Mouse (Mus musculus) small intestine, adult 2 months (tissue): ENCODE results near the gene Yif1a. TPM values are rescaled to one million over a fixed set of nuclear protein-coding genes. Genes with fewer than 3 reads are reported as not detected.

Source experiments
- H3K27ac ChIP-seq: fragments of 200-500 bp; 2 replicates; pipeline ENCODE4 v1.5.1; 2012; ENCODE audit warnings: low read depth, low read length, control low read depth, inconsistent platforms; ENCODE audit not compliant: insufficient read depth
- H3K27me3 ChIP-seq: fragments of 200-500 bp; 2 replicates; pipeline ENCODE4 v1.6.1; 2012; ENCODE audit warnings: mild to moderate bottlenecking, moderate library complexity, low read length, inconsistent platforms; ENCODE audit not compliant: control insufficient read depth, insufficient read depth
- H3K36me3 ChIP-seq: fragments of 200-500 bp; 2 replicates; pipeline ENCODE4 v1.6.1; 2012; ENCODE audit warnings: mild to moderate bottlenecking, low read length, control low read depth, inconsistent platforms; ENCODE audit not compliant: control insufficient read depth, insufficient read depth
- H3K4me1 ChIP-seq: fragments of 200-500 bp; 2 replicates; pipeline ENCODE4 v1.6.1; 2012; ENCODE audit warnings: low read length, inconsistent platforms, mixed read lengths; ENCODE audit not compliant: control insufficient read depth, insufficient read depth, insufficient read length
- H3K4me3 ChIP-seq: fragments of 200-500 bp; 2 replicates; pipeline ENCODE4 v1.5.1; 2012; ENCODE audit warnings: low read depth, mild to moderate bottlenecking, control low read depth, inconsistent platforms, low read length, moderate library complexity
- CTCF ChIP-seq: fragments of 200-500 bp; IDR thresholded peaks from 2 replicates; pipeline ENCODE4 v1.5.1; 2012; ENCODE audit warnings: low read depth, mild to moderate bottlenecking, control low read depth, inconsistent platforms, low read length, moderate library complexity, mixed read lengths; ENCODE audit not compliant: insufficient replicate concordance, insufficient read length; ENCODE audit errors: extremely low read depth
- POLR2A ChIP-seq: fragments of 200-500 bp; IDR thresholded peaks from 2 replicates; pipeline ENCODE4 v1.6.1; 2012; ENCODE audit warnings: low read depth, mild to moderate bottlenecking, control low read depth, inconsistent platforms, low read length, moderate library complexity
- WGBS: fragments of 180-500 bp; shearing (Covaris S2); methylation state at CpG from one replicate; pipeline ENCODE4 v1.1.7; 2018; 5-methylcytosine and 5-hydroxymethylcytosine counted together
- polyA plus RNA-seq: library from polyadenylated mRNA; depleted of rRNA; stranded (reverse); fragments of >200 nt; gene quantifications from 2 replicates; pipeline ENCODE4 v1.2.3, GENCODE M21; 2012

Gene Yif1a
- polyA plus RNA-seq, 1 experiment, result 252 TPM

DNA sequence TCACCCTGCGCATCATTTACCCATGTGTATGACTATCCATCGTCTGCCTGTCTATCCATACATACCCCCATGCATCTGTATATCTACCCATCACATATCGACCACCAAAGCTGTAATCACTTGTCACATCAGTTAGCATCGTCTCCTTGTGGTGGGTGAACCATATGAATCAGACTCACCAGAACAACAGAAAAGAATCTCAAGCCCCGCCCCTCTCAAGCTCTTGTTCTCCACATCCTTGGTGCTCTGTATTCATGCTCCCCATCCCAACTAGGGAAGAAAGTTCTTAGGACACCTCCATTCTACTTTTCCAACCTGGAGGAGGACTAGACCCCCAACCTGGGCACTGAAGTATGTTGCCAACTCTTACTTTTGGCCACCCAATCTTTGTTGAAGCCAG lies 26.3 kb upstream of the Yif1a start:
- no peaks in the 10 kb centered on the region for H3K36me3 ChIP-seq
- H3K27ac ChIP-seq, result no peak overlapping the region
- no peaks in the 10 kb centered on the region; the same call in 1 of the 2 replicates for H3K4me1 ChIP-seq
- no peak overlapping the region for H3K4me3 ChIP-seq
- TF ChIP-seq POLR2A (no peak), CTCF (no peak)
- WGBS, result 77% methylated on average over 5 of the region's 5 CpGs
- H3K27me3 ChIP-seq, result peaks cover 2% of the 10 kb centered on the region; the same call in 1 of the 2 replicates

DNA sequence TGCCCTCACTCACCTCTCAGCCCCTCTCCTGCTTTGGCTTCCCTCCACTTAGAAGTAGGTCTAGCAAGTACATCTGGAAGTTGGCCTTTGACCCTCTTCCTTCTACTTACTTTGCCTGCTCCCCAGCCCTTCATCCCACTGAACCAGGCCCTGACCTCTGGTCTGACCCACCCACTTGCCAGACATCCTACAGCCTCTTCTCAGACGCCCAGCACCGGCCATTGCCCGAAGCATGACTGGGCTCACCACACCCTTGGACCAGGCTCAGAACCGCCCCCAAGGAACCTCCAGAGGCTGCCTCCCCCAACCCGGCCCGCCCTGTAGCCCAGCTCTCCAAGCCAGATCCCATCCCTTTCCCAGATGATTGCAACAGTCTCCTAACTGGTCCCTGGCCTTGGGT lies 25.9 kb upstream of the Yif1a start:
- Histone ChIP-seq H3K27me3 (peaks cover 6% of the 10 kb centered on the region; the same call in 1 of the 2 replicates), H3K27ac (no peak overlapping the region), H3K4me3 (no peak overlapping the region), H3K36me3 (no peaks in the 10 kb centered on the region), H3K4me1 (peaks cover 3% of the 10 kb centered on the region; the same call in 1 of the 2 replicates)
- TF ChIP-seq CTCF (no peak), POLR2A (no peak)
- 53% methylated on average over 6 of the region's 6 CpGs for WGBS

DNA sequence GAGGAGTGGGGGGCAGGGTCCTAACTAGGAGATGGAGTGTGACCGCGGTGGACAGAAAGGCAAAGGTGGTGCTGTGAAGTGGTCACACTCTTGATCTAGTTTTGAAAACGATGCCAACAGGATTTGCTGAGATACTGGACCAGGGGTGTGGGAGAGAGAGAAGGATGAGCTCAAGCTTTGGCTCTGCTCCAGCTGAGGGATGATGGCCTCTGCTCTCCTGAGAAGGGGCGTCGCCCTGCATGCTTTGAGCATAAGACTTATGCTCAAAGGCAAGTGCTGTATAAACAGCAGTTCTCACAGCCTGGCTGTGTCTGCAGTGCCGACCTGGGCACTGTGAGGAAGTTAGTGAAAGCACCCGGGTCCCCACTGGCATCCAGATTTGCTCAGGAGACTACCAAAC lies 23.2 kb upstream of the Yif1a start:
- peaks cover 23% of the 10 kb centered on the region for H3K27me3 ChIP-seq
- no peak overlapping the region for H3K4me3 ChIP-seq
- peaks cover 14% of the 10 kb centered on the region for H3K4me1 ChIP-seq
- 36% methylated on average over 7 of the region's 7 CpGs for WGBS
- TF ChIP-seq CTCF, result no peak
- no peak for TF ChIP-seq POLR2A
- H3K36me3 ChIP-seq, result no peaks in the 10 kb centered on the region
- no peak overlapping the region for H3K27ac ChIP-seq

DNA sequence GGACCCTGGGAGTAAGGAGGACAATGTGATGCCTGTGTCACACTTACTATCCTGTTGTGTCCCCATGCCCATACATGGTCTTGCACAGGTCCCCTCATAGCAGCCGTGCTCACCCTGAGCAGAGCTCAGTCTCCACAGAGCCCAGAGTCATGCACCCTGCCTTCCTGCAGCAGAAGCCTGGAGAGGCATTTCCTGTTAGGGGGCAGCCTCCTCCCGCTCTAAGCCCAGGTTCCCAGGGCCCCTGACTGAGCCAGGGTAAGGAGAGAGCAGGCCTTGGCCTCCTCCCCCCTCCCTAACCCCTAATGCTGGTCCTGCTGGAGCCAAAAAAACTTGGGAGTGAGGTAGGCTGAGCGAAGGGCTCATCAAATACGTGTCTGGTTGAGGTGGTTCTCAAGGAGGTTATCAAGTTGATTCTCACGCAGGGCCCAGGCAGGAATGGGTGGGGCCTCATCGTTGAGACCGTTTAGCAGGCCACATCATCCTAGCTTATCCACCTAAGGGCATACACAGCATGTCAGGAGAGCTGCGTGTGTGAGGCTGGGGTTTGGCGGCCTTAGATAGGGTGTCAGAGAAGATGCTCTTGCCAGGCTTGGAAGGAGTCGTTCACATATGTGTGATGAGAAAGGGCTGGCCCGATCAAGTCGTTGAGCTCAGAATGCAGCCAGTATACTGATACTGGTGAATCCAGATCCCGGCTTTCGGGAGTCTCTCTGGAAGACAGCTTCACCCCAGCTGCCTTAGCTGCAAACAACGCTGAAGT lies 21.1 kb upstream of the Yif1a start:
- Histone ChIP-seq H3K27ac (peak overlapping the region; percentile 35), H3K4me3 (no peak overlapping the region), H3K36me3 (no peaks in the 10 kb centered on the region), H3K27me3 (peaks cover 27% of the 10 kb centered on the region), H3K4me1 (peaks cover 14% of the 10 kb centered on the region)
- 13% methylated on average over 15 of the region's 15 CpGs for WGBS
- TF ChIP-seq CTCF, result no peak
- no peak for TF ChIP-seq POLR2A

DNA sequence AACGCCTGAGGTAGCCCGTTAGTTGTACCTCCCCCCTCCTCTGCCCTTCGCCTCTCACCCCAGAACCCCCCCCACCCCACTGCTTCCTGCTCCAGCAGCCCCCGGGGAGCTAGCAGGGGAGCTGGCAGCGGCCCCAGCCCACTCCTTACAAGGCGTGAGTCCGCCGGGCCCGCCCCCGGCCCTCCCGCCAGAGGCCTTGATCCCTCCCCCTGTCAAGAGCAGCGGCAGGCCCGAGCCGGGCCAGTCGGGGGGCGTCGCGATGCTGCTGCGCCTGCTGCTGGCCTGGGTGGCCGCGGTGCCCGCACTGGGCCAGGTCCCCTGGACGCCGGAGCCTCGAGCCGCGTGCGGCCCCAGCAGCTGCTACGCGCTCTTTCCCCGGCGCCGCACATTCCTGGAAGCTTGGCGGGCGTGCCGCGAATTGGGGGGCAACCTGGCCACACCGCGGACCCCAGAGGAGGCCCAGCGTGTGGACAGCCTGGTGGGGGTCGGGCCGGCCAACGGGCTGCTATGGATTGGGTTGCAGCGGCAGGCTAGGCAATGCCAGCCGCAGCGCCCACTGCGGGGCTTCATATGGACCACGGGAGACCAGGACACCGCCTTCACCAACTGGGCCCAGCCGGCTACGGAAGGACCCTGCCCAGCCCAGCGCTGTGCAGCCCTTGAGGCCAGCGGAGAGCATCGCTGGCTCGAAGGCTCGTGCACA lies 20.3 kb upstream of the Yif1a start, which contains the start of gene Cd248:
Gene Cd248 (plus strand): TSS at position 212 of the 703 bp plus-strand sequence.
- H3K27me3 ChIP-seq, result peaks cover 27% of the 10 kb centered on the region
- TF ChIP-seq POLR2A, result no peak
- TF ChIP-seq CTCF, result no peak
- peak within 1 kb of the TSS; percentile 61 for H3K4me3 ChIP-seq
- H3K4me1 ChIP-seq, result peaks cover 14% of the 10 kb centered on the region
- 3% methylated on average over 55 of the region's 56 CpGs for WGBS
- no peaks in the 10 kb centered on the region for H3K36me3 ChIP-seq
- H3K27ac ChIP-seq, result peak within 1 kb of the TSS; percentile 35

DNA sequence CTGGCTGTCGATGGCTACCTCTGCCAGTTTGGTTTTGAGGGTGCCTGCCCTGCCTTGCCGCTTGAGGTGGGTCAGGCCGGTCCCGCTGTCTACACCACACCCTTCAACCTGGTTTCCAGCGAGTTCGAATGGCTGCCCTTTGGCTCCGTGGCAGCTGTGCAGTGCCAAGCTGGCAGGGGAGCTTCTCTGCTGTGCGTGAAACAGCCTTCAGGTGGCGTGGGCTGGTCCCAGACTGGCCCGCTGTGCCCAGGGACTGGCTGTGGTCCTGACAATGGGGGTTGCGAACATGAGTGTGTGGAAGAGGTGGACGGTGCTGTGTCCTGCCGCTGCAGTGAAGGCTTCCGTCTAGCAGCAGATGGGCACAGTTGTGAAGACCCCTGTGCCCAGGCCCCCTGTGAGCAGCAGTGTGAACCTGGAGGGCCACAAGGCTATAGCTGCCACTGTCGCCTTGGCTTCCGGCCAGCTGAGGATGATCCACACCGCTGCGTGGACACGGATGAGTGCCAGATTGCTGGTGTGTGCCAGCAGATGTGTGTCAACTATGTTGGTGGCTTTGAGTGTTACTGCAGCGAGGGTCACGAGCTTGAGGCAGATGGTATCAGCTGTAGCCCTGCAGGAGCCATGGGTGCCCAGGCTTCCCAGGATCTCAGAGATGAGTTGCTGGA lies 19.6 kb upstream of the Yif1a start:
- peak overlapping the region; percentile 61 for H3K4me3 ChIP-seq
- H3K27me3 ChIP-seq, result peaks cover 27% of the 10 kb centered on the region
- no peaks in the 10 kb centered on the region for H3K36me3 ChIP-seq
- no peak overlapping the region for H3K27ac ChIP-seq
- peaks cover 14% of the 10 kb centered on the region for H3K4me1 ChIP-seq
- 33% methylated on average over 21 of the region's 21 CpGs for WGBS
- no peak for TF ChIP-seq CTCF
- TF ChIP-seq POLR2A, result no peak

DNA sequence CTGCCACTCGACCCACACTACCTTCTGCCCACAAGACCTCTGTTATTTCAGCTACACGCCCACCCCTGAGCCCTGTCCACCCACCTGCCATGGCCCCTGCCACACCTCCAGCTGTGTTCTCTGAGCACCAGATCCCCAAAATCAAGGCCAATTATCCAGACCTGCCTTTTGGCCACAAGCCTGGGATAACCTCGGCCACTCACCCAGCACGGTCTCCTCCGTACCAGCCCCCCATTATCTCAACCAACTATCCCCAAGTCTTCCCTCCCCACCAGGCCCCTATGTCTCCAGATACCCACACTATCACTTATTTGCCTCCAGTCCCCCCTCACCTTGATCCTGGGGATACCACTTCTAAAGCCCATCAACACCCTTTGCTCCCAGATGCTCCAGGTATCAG lies 18.9 kb upstream of the Yif1a start:
- peaks cover 14% of the 10 kb centered on the region for H3K4me1 ChIP-seq
- WGBS, result 77% methylated on average over 5 of the region's 5 CpGs

More for the DNA sequence above, 18.9 kb upstream of the Yif1a start:
- H3K4me3 ChIP-seq, result no peak overlapping the region
- peaks cover 27% of the 10 kb centered on the region for H3K27me3 ChIP-seq
- H3K36me3 ChIP-seq, result no peaks in the 10 kb centered on the region
- no peak for TF ChIP-seq CTCF
- TF ChIP-seq POLR2A, result no peak
- no peak overlapping the region for H3K27ac ChIP-seq
